Mouse (Mus musculus) bone marrow, adult 2 months (tissue): ENCODE results near the gene A630095N17Rik. TPM values are rescaled to one million over a fixed set of nuclear protein-coding genes. Genes with fewer than 3 reads are reported as not detected.

Experiments
- H3K27ac ChIP-seq: fragments of 200-500 bp; 2 replicates; pipeline ENCODE4 v1.5.1; 2012; ENCODE audit warnings: low read depth, mild to moderate bottlenecking, control low read depth, inconsistent platforms, low read length; ENCODE audit not compliant: control insufficient read depth, poor library complexity, insufficient read depth
- H3K4me1 ChIP-seq: fragments of 200-500 bp; 2 replicates; pipeline ENCODE4 v1.6.1; 2011; ENCODE audit warnings: low read length; ENCODE audit not compliant: control insufficient read depth, insufficient read depth
- H3K4me3 ChIP-seq: fragments of 200-500 bp; replicated peaks from 2 replicates; pipeline ENCODE3; 2011; ENCODE audit warnings: mild to moderate bottlenecking, low read depth, low read length, control low read depth; ENCODE audit not compliant: control insufficient read depth
- CTCF ChIP-seq: fragments of 200-500 bp; IDR thresholded peaks from 2 replicates; pipeline ENCODE4 v1.5.1; 2011; ENCODE audit warnings: low read length, control low read depth; ENCODE audit not compliant: control insufficient read depth, insufficient read depth
- POLR2A ChIP-seq: fragments of 200-500 bp; IDR thresholded peaks from 2 replicates; pipeline ENCODE4 v1.6.1; 2011; ENCODE audit warnings: low read depth, mild to moderate bottlenecking, control low read depth, low read length, borderline replicate concordance; ENCODE audit not compliant: control insufficient read depth
- WGBS: fragments of 180-500 bp; shearing (Covaris S2); methylation state at CpG from one replicate; pipeline ENCODE4 v1.1.7; 2018; 5-methylcytosine and 5-hydroxymethylcytosine counted together
- polyA plus RNA-seq: library from polyadenylated mRNA; stranded (reverse); fragments of >200 nt; gene quantifications from 2 replicates; pipeline ENCODE4 v1.2.4, GENCODE M21; 2011; ENCODE audit warnings: low replicate concordance; ENCODE audit not compliant: missing spikeins, insufficient read depth, insufficient read length

The A630095N17Rik gene
- polyA plus RNA-seq, 1 experiment: not detected

GRCm38 (mm10) chr1:75191622-75192402, 40.1 kb downstream of the A630095N17Rik start, which contains the start of the genes Ankzf1 and Atg9a:
Ankzf1 (plus strand) TSS chr1:75192151.
Atg9a (minus strand) TSS chr1:75192196.
- TF ChIP-seq POLR2A (peak; percentile 67; the same call in 1 of the 2 replicates), CTCF (no peak)

GRCm38 (mm10) chr1:75191258-75191621, 40.7 kb downstream of the A630095N17Rik start:
- WGBS: 48% methylated on average over 5 of the region's 5 CpGs
- Histone ChIP-seq H3K4me1 (peaks cover 1% of the 10 kb centered on the region; the same call in 1 of the 2 replicates), H3K4me3 (peak overlapping the region; percentile 85), H3K27ac (peak overlapping the region; percentile 84)
- TF ChIP-seq POLR2A (no peak), CTCF (no peak)

More at GRCm38 (mm10) chr1:75191622-75192402, 40.1 kb downstream of the A630095N17Rik start, which contains the start of the genes Ankzf1 and Atg9a:
- 1% methylated on average over 56 of the region's 56 CpGs for WGBS
- peak within 1 kb of the TSS; percentile 85 for H3K4me3 ChIP-seq
- peaks cover 1% of the 10 kb centered on the region; the same call in 1 of the 2 replicates for H3K4me1 ChIP-seq
- H3K27ac ChIP-seq: peak within 1 kb of the TSS; percentile 92

GRCm38 (mm10) chr1:75190577-75190976, 41.3 kb downstream of the A630095N17Rik start:
- WGBS: 44% methylated on average over 2 of the region's 2 CpGs
- H3K4me1 ChIP-seq: peaks cover 1% of the 10 kb centered on the region; the same call in 1 of the 2 replicates
- no peak for TF ChIP-seq CTCF
- peak overlapping the region; percentile 7 for H3K4me3 ChIP-seq
- no peak overlapping the region for H3K27ac ChIP-seq

- peak overlapping the region; percentile 39; the same call in 1 of the 2 replicates for H3K27ac ChIP-seq
- peaks cover 1% of the 10 kb centered on the region; the same call in 1 of the 2 replicates for H3K4me1 ChIP-seq
- H3K4me3 ChIP-seq: no peak overlapping the region
- WGBS: 8% methylated on average over 2 of the region's 2 CpGs
- TF ChIP-seq CTCF: no peak
- no peak for TF ChIP-seq POLR2A
Measured at GRCm38 (mm10) chr1:75187914-75188483, 43.9 kb downstream of the A630095N17Rik start.

- Histone ChIP-seq H3K4me3 (no peak overlapping the region), H3K4me1 (peaks cover 1% of the 10 kb centered on the region; the same call in 1 of the 2 replicates), H3K27ac (no peak overlapping the region)
- TF ChIP-seq CTCF (no peak), POLR2A (no peak)
Measured at GRCm38 (mm10) chr1:75187126-75187525, 44.8 kb downstream of the A630095N17Rik start.

- TF ChIP-seq CTCF (no peak), POLR2A (no peak)
- WGBS: 91% methylated on average over 11 of the region's 11 CpGs
- Histone ChIP-seq H3K4me1 (peaks cover 1% of the 10 kb centered on the region; the same call in 1 of the 2 replicates), H3K27ac (no peak overlapping the region), H3K4me3 (no peak overlapping the region)
Measured at GRCm38 (mm10) chr1:75185495-75185894, 46.4 kb downstream of the A630095N17Rik start.

- WGBS: 83% methylated on average over 4 of the region's 4 CpGs
- Histone ChIP-seq H3K4me1 (no peaks in the 10 kb centered on the region; the same call in 1 of the 2 replicates), H3K4me3 (no peak overlapping the region), H3K27ac (no peak overlapping the region)
- TF ChIP-seq CTCF (no peak; the same call in 1 of the 2 replicates), POLR2A (no peak)
Measured at GRCm38 (mm10) chr1:75182160-75182559, 49.7 kb downstream of the A630095N17Rik start.

GRCm38 (mm10) chr1:75181377-75181870, 50.5 kb downstream of the A630095N17Rik start:
- 93% methylated on average over 4 of the region's 4 CpGs for WGBS
- no peak for TF ChIP-seq POLR2A
- no peak for TF ChIP-seq CTCF
- Histone ChIP-seq H3K4me1 (no peaks in the 10 kb centered on the region; the same call in 1 of the 2 replicates), H3K27ac (no peak overlapping the region), H3K4me3 (no peak overlapping the region)
